Mouse (Mus musculus) heart, adult 2 months (tissue): ENCODE measurements around the gene Cd274.

Source experiments
- CTCF ChIP-seq: fragments of 200-600 bp; IDR thresholded peaks from 2 replicates; pipeline ENCODE4 v1.8.1; 2022; ENCODE audit warnings: antibody characterized with exemption, mild to moderate bottlenecking, moderate library complexity
- EP300 ChIP-seq: fragments of 200-500 bp; IDR thresholded peaks from 2 replicates; pipeline ENCODE4 v1.6.1; 2011; ENCODE audit warnings: low read depth, low read length, control low read depth; ENCODE audit not compliant: insufficient read depth
- POLR2A ChIP-seq: fragments of 200-500 bp; IDR thresholded peaks from 2 replicates; pipeline ENCODE4 v1.6.1; 2011; ENCODE audit warnings: mild to moderate bottlenecking, low read depth, low read length, control low read depth; ENCODE audit not compliant: insufficient read depth

GRCm38 (mm10) chr19:29368041-29368440 is 786 bp downstream of the Cd274 start:
- TF ChIP-seq POLR2A (no peak), CTCF (no peak), EP300 (no peak)
